Mouse (Mus musculus) kidney, embryonic 16.5 days (tissue): ENCODE results near the gene Ralgps1. TPM values are rescaled to one million over a fixed set of nuclear protein-coding genes. Genes with fewer than 3 reads are reported as not detected.
"Not testable (repeated sequence)": the region's sequence is repeated elsewhere in the genome, so short reads cannot be mapped to it uniquely, and the experiment has no call there.

Source experiments
- ATAC-seq: fragments of 200-750 bp; cut with Nextera tagmentation; 2 replicates; pipeline ENCODE4 v1.8.0; 2017; ENCODE audit warnings: moderate TSS enrichment; ENCODE audit not compliant: low FRiP score, low TSS enrichment
- H3K27ac ChIP-seq: fragments of 300-500 bp; sonication (generic); 2 replicates; pipeline ENCODE4 v1.5.1; 2014; ENCODE audit warnings: low read length
- H3K27me3 ChIP-seq: fragments of 300-500 bp; sonication (generic); 2 replicates; pipeline ENCODE4 v1.6.1; 2014; ENCODE audit warnings: low read length, control low read depth, mixed read lengths; ENCODE audit not compliant: insufficient read depth
- H3K36me3 ChIP-seq: fragments of 300-500 bp; sonication (generic); 2 replicates; pipeline ENCODE4 v1.6.1; 2014; ENCODE audit warnings: low read length, control low read depth, mixed read lengths; ENCODE audit not compliant: insufficient read depth
- H3K4me1 ChIP-seq: fragments of 300-500 bp; sonication (generic); 2 replicates; pipeline ENCODE4 v1.6.1; 2014; ENCODE audit warnings: low read length, control low read depth, mixed read lengths; ENCODE audit not compliant: insufficient read depth
- H3K4me2 ChIP-seq: fragments of 300-500 bp; sonication (generic); replicated peaks from 2 replicates; pipeline ENCODE4 v1.6.1; 2014; ENCODE audit warnings: low read depth, low read length
- H3K4me3 ChIP-seq: fragments of 300-500 bp; sonication (generic); 2 replicates; pipeline ENCODE4 v1.5.1; 2014; ENCODE audit warnings: mild to moderate bottlenecking, low read length
- H3K9ac ChIP-seq: fragments of 300-500 bp; sonication (generic); replicated peaks from 2 replicates; pipeline ENCODE4 v1.6.1; 2014; ENCODE audit warnings: low read length
- H3K9me3 ChIP-seq: fragments of 300-500 bp; sonication (generic); 2 replicates; pipeline ENCODE4 v1.6.1; 2016; ENCODE audit warnings: low read length, control low read depth
- WGBS: fragments of 180-500 bp; shearing (Covaris S2); extraction: QIAGEN DNeasy Blood & Tissue Kit; methylation state at CpG from one replicate; pipeline ENCODE4 v1.1.7; 2014; 5-methylcytosine and 5-hydroxymethylcytosine counted together
- microRNA-seq: library from miRNA; unstranded; fragments of <30 nt; microRNA quantifications from one replicate; pipeline ENCODE4, GENCODE M21; 2016
- polyA plus RNA-seq: library from polyadenylated mRNA; unstranded; fragments of >200 nt; fragmentation: Nextera tagmentation; extraction: Ambion mirVana; gene quantifications from 2 replicates; pipeline ENCODE4 v1.2.1, GENCODE M21; 2015

Gene Ralgps1
- polyA plus RNA-seq, 1 experiment from 2014 or later, result 5.2 TPM

- no peak overlapping the region for H3K9ac ChIP-seq
- H3K36me3 ChIP-seq, result no peaks in the 10 kb centered on the region
- WGBS, result 84% methylated on average over 8 of the region's 8 CpGs
- H3K27me3 ChIP-seq, result no peaks in the 10 kb centered on the region
- ATAC-seq, result no peak
- no peaks in the 10 kb centered on the region for H3K9me3 ChIP-seq
- 0 out of 2 replicates have a peak, but pooled peaks cover 5% of the 10 kb centered on the region for H3K4me1 ChIP-seq
- H3K4me3 ChIP-seq, result no peak overlapping the region
- H3K4me2 ChIP-seq, result no peak overlapping the region
- H3K27ac ChIP-seq, result no peak overlapping the region
Observed at GRCm38 (mm10) chr2:33090620-33091520, 280.4 kb downstream of the Ralgps1 start.

GRCm38 (mm10) chr2:33090033-33090400 is 281.3 kb downstream of the Ralgps1 start:
- H3K36me3 ChIP-seq, H3K27ac ChIP-seq, H3K4me2 ChIP-seq, H3K27me3 ChIP-seq, H3K4me3 ChIP-seq, H3K9ac ChIP-seq, ATAC-seq, H3K4me1 ChIP-seq, H3K9me3 ChIP-seq: not testable (repeated sequence)
- 64% methylated on average over 1 of the region's 1 CpGs for whole genome bisulfite sequencing

GRCm38 (mm10) chr2:33089356-33090032 is 281.8 kb downstream of the Ralgps1 start:
- Histone ChIP-seq H3K9ac (no peak overlapping the region), H3K27me3 (no peaks in the 10 kb centered on the region), H3K36me3 (no peaks in the 10 kb centered on the region), H3K4me1 (no peaks in the 10 kb centered on the region), H3K27ac (no peak overlapping the region), H3K4me2 (no peak overlapping the region), H3K4me3 (no peak overlapping the region), H3K9me3 (no peaks in the 10 kb centered on the region)
- no peak for ATAC-seq
- 86% methylated on average over 5 of the region's 5 CpGs for WGBS

GRCm38 (mm10) chr2:33086671-33087363 is 284.5 kb downstream of the Ralgps1 start:
- no peaks in the 10 kb centered on the region for H3K36me3 ChIP-seq
- 82% methylated on average over 7 of the region's 7 CpGs for WGBS
- no peak overlapping the region for H3K9ac ChIP-seq
- no peak overlapping the region for H3K4me2 ChIP-seq
- no peak for ATAC-seq
- H3K4me3 ChIP-seq, result no peak overlapping the region
- H3K27me3 ChIP-seq, result no peaks in the 10 kb centered on the region
- H3K27ac ChIP-seq, result no peak overlapping the region
- no peaks in the 10 kb centered on the region for H3K4me1 ChIP-seq
- H3K9me3 ChIP-seq, result no peaks in the 10 kb centered on the region

GRCm38 (mm10) chr2:33086016-33086596 is 285.2 kb downstream of the Ralgps1 start:
- H3K4me1 ChIP-seq, result no peaks in the 10 kb centered on the region
- no peak for ATAC-seq
- no peak overlapping the region for H3K4me2 ChIP-seq
- no peak overlapping the region for H3K27ac ChIP-seq
- WGBS, result 65% methylated on average over 7 of the region's 7 CpGs
- no peaks in the 10 kb centered on the region for H3K27me3 ChIP-seq
- no peaks in the 10 kb centered on the region for H3K9me3 ChIP-seq
- H3K9ac ChIP-seq, result no peak overlapping the region
- no peaks in the 10 kb centered on the region for H3K36me3 ChIP-seq
- H3K4me3 ChIP-seq, result no peak overlapping the region

GRCm38 (mm10) chr2:33084221-33084620 is 287.1 kb downstream of the Ralgps1 start:
- Histone ChIP-seq H3K36me3 (no peaks in the 10 kb centered on the region), H3K9ac (no peak overlapping the region), H3K9me3 (no peaks in the 10 kb centered on the region), H3K4me1 (no peaks in the 10 kb centered on the region), H3K27me3 (no peaks in the 10 kb centered on the region), H3K4me2 (no peak overlapping the region), H3K27ac (no peak overlapping the region), H3K4me3 (no peak overlapping the region)
- ATAC-seq, result no peak
- WGBS, result 87% methylated on average over 3 of the region's 3 CpGs

Small RNAs within 50 kb of the gene (microRNA-seq; reads per million reads assigned to microRNA genes)
- not detected for gene Gm25998

Other genes starting within 250 kb of the Ralgps1 start
- gene Garnl3, start 239.8 kb downstream of the Ralgps1 start, polyA plus RNA-seq, result 10.9 and 13.6 TPM in 2 replicates
- gene Angptl2, start 155.4 kb downstream of the Ralgps1 start, polyA plus RNA-seq, result 46.2 and 46.5 TPM in 2 replicates
- gene Zbtb34, start 59.8 kb upstream of the Ralgps1 start, polyA plus RNA-seq, result 6.9 and 7.1 TPM in 2 replicates
- gene Zbtb43, start 97.1 kb upstream of the Ralgps1 start, polyA plus RNA-seq, result 17.7 and 20.8 TPM in 2 replicates